Mouse (Mus musculus) c-Kit-positive CD71-negative TER-119-negative erythroid progenitor cells, embryonic 14.5 days (primary cell): Measurements from ENCODE around the gene Cdc26.

Experiments used
- DNase-seq: peaks from one replicate; pipeline ENCODE4 v3.0.0-alpha.2; 2013; ENCODE audit warnings: low read depth

The Cdc26 gene

DNA sequence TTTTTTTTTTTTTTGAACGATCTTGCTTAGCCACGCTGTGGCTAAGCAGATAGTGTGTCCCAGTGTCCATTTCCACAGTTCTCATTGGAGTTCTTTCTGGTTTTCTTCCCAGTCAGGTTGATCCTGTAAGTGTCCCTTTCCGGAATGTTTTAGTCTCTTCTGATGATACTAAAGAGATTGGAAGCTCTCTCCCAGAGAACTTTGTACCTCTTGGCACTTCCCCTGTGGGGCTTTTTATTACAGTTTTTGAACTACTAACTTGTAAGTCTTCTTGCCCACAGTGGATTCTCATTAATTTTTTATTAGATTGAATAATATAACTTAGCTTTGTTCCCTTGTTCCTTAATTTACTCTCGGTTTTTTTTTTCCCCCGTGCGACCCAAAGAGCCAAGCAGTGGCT lies 46.9 kb downstream of the Cdc26 start:
- DNase-seq = no peak

DNA sequence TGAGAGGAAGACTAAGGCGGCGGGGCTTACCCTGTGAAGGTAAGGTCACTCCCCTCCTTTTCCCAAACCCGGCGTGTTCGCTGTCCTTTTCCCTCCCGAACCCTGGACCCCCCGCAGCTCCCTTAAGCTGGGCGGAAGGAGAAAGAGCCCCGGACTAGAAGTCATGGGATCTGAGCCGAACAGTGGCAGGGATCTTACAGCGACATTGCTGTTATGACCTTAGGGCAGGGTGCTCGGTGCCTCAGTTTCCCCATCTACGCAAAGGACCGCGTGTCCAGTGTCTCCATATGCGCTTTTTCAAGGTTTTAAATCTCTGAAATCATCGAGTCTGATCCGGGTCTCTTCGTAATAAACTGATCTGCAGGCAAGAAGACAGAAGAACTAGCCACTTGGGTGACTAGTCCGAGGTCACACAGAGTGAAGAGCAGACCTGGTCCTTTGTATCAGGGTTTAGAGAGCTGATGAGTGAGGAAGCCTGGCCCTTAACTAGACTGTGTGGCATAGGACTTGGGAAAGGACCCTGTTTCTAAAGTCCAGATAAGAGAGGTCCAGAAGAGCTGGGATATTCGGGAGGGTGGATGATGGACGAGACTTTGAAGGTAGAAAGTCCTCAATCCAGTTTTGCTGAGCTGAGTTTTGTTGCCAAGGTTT lies 47.5 kb downstream of the Cdc26 start:
- DNase-seq = no peak

DNA sequence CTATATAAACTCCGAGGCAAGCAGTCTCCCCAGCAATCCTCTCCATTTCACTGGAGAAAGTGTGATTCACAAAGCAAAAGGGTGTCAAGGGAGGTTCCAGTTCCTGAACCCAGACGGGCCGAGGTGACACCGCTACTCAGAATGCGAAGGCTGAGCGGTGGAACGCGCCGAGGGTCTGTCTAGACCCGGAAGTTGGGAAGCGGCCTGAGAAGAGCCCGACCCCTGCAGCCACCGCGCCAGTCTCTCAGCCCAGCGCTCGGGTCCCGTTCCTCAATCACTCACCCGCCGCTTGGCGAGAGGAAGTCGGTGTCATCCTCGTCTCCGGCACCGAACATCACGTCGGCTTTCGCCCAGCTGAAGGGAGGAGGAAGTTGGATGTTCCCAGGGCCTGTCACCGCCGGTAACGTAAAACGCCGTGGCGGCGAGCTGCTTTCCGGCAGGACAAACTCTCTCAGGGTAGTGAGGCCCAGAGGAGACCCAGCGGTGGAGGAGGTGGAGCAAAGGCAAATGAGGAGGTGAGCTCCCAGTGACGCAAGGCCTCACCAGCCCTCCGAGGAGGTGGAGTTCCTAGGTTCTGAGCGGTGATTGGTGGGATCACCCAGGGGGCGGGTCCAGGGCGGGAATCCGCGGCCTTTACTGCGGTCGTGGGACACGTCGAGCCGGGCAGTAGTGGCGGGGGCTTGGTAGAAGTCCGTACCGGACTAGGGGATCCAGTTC lies 48.2 kb downstream of the Cdc26 start, which contains the start of the genes Fkbp15 and Slc31a1:
TSS of gene Fkbp15 (minus strand) at position 461 of the 717 bp plus-strand sequence.
TSS of gene Slc31a1 (plus strand) at position 640 of the 717 bp plus-strand sequence.
- peak; percentile 95 for DNase-seq

DNA sequence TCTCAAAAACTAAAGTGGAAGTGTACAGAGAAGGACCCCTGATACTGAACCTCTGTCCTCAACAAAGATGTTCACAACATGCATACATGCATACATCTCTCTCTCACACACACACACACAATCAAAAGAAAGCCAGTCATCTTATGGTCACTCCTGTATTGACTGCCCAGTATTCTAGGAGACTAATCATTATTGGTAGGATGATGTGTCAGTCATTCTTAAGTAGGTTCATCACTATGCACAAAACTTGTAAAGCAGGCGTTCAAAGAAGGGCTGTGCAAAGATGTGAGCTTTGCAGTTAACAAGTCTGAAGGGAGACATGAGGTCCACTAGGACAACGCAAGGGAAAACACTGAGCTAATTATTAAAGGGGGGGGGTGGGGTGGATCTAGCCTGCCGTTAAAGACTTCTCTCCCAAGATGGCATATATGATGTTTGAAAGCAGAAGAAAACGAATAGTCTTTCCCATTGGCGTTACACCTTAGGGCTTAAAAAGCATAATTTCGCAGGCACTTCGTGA lies 49.1 kb downstream of the Cdc26 start:
- no peak for DNase-seq

DNA sequence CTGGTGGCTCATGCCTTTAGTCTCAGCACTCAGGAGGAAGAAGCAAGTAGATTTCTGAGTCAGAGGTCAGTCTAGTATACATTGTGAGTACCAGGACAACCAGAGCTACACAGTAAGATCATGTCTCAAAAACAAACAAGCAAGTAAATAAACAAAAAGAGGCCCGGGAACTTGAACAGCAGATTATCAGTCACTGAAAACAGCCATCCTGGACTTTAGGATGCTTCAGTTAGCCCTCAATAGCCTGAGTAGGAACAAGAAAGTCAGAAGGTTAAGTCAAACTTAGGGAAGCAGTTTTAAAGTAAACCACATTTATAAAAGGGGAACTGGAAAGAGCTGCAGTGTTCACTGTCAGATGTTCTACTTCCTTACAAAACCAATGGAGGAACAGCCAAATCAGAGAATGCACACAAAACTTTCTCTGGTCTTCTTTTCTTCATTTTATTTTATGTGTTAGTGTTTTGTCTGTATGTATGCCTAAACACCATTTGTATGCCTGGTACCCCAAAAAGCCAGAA lies 50.8 kb downstream of the Cdc26 start:
- DNase-seq = no peak

DNA sequence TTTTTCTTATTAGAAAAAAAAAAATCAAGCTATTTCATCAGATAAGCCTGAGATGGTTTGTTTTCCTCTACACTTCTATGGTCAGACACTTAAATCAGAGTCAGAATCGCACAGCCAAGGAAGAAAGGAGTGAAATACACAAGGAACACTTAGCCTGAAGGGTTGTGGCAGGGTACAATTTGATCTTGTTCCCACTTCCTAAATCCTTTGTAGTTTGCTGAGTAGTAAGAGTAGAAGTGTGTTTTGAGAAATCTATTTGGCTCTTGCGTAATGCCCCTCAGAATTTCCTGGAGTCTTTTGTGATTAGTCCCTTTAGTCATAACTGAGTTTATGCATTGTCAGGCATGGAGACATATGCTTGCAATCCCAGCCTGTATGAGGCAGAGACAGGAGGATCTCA lies 59.1 kb downstream of the Cdc26 start:
- no peak for DNase-seq

DNA sequence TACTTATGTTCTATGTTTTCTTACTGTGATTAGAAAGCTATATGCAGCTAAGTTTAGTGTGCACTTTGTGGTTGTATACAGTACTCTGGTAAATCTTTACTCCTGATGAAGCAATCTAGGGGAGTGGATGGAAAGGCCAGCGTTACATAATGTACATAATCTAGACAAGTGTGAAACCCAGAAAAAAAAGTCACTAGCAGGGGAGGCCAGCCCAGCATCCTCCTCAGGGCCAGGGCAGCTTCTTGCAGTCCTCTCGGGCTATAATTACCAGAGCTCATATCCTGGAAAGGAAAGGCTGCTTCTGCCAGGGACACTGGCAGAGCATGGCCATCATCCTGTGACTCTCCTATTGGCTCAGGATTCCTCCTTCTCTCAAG lies 60.1 kb downstream of the Cdc26 start:
- DNase-seq = no peak

DNA sequence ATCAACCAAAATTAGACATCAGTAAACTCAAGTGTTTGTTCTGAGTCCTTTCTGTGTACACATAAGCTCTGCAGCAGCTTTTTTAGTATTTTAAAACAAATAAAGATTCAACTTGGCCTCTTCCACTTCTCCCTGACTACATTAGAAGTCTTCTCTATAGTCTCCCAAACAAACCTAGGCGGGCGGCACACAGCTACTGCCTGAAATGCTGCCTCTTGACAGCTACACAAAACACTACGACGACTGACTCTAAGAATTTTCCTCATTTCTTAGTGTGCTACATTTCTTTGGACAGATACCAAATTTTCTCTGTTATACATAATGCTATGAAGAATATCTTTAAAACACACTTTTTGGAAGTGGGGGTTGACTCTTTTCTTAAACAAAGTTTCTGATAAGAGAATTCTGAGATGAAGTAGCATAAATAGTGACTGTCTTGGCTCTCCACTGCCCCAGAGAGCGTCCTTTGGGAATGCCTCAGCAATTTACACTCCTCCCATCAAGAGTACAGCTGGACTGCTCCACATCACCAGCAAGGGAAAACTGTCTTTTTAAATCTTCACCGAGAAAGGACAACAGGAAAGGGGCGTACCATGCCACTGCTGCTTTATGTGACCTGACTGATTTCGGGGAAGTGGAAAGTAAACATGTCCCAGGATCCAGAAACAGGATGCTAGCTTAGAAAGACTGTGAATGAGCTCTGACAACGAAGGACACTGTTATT lies 60.7 kb downstream of the Cdc26 start:
- no peak for DNase-seq

DNA sequence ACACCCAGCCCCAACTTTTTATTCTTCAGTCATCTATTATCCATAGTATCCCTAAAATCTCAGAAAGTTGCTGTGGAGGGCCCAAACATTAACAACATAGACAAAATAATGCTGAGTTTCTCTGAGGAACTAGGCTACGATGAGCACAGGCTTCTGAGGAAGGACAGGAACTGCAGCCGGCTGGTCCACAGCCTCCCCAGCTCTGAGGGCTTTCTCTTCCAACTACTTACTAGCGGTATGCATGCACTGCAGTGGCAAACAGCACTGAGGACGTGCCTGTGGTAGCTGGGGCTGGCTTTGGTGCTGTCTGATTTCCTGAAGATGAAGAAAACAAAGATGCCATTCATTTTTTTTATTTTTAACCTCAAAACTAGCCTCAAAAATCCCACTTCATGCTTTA lies 62.6 kb downstream of the Cdc26 start:
- DNase-seq = no peak

DNA sequence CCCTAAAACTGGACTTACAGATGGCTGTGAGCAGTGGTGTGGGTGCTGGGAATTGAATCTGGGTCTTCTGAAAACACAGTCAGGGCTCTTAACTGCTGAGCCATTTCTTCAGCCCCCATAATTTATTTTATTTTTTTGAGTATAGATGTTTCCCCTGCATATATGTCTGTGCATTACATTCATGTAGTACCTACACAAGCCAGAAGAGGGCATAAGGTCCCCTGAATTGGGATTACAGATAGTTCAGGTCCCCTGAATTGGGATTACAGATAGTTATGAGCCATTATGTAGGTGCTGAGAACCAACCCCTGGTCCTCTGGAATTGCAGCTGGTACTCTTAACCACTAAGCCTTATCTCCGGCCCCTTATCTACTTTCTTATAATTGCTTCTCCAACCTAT lies 64.4 kb downstream of the Cdc26 start:
- no peak for DNase-seq

DNA sequence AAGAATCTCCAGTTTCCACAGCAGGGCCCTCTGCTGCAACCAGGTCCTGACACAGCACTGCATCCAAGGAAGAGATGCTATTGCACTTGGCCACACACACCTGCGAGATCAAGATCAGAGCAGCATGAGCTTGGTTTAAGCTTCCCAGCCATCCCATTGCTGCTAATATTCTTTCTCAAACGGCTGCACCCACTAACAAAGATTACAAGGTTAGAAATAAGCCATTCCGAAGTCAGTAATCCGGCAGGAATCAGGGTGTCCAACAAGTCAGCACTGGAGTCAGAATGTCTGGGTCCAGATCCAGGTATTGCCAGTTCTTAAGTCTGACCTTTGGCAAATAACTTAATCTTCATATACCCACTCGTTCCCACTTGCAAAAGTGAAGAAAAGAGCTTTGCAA lies 69.9 kb downstream of the Cdc26 start:
- no peak for DNase-seq
